Mouse (Mus musculus): ENCODE measurements around the gene Nfkb2.

The Nfkb2 gene

DNA sequence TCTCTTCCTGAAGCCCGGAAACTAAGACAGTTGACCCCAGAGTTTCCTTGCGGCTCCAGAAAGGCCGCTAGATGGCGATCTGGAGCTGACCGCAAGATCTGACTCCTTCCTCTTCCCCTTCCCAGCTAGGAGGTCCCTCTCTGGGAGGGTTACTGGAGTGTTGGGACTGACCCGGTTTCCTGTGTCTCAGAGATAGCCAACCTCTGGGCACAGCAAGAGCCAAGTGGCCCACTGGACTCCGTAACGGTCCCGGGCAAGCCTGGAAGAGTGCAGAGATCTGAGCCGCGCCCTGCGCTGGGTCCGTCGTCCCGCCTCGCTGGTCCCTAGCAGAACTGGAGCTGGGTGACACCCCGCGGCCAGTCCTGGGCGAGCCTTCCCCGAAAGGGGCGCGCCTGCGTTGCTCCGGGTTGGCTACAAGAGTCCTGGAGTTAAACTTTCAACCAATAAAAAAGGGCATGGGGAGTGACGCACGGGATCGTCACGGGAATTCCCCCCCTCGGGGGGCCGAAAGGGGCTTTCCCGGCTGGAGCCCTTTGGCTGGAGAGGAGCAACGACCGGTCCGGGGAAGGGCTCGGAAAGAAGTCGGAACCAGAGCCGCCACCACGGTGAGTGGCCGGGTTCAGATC is at the start of gene Nfkb2:
TSS of gene Nfkb2 (plus strand) at position 105 of the 626 bp plus-strand sequence.
- peak; percentile 97 to 99 for DNase-seq (ENCODE audit: inconsistent age in 2 of 2, low spot score in 1 of 2)

DNA sequence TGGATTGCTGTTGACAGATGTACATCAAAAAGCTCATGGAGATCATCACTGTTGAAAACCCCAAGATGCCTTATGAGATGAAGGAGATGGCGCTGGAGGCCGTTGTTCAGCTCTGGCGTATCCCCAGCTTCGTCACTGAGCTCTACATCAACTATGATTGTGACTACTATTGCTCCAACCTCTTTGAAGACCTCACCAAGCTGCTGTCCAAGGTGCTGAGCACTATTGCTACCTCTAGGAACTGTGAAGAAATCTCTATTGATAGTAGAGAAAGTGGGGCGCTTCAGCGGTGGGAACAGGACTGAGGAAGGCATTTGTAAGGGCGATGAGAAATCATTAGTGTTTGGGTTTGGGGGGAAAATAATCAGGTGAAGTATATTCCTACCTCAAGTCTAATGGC is 39.4 kb upstream of the Nfkb2 start:
- DNase-seq (ENCODE audit: inconsistent age in 2 of 2, low spot score in 1 of 2), result no peak

DNA sequence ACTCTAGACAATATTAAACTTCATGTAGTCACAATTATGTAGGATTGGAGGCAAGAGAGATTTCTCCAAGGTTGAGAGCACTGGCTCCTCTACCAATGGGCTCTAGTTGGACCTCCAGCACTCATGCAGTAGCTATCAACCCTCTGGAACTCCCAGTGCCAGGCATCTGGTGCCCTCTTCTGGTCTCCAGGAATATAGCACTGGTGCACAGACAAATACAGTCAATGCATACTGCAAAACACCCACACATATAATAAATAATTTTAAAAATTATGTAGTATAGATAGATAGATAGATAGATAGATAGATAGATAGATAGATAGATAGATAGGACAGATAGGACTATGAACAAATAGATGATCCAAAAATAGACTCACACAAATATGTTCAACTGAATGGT is 28.8 kb upstream of the Nfkb2 start:
- peak in 1 of 2 experiments; percentile 61 for DNase-seq (ENCODE audit: inconsistent age in 2 of 2, low spot score in 1 of 2)

DNA sequence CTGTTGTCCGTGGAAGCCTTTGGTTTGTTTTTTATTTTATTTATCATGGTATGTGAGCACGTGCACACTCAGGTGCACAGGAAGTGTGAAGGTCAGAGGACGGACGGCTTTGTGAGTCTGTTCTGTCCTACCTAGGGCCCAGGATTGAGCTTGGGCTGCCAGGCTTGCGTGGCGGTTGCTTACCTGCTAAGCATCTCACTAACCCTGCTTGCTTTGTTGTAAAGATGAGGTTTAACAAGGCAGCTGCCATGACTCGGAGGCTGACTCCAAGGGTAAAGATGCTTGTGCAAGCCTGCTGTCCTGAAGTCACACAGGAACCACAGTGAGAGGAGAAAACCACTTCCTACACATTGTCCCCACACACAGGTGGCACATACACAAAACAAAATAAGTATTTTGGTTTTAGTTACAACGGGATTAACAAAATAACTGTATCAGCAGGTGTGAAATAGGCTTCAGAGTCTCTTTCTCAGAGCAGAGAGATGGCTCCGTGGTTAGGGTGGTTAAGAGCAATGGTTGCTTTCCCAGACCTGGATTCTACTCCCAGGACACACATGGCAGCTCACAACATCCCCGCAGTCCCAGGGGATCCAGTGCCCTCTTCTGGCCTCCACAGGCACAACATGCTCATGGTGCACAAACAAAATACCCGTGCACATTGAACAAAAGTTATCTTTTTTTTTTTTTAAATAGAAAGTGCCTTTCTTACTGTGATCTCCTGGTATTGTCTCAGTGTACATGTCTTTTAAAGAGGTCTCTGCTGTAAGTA is 21.9 kb upstream of the Nfkb2 start:
- DNase-seq (ENCODE audit: inconsistent age in 2 of 2, low spot score in 1 of 2), result no peak

DNA sequence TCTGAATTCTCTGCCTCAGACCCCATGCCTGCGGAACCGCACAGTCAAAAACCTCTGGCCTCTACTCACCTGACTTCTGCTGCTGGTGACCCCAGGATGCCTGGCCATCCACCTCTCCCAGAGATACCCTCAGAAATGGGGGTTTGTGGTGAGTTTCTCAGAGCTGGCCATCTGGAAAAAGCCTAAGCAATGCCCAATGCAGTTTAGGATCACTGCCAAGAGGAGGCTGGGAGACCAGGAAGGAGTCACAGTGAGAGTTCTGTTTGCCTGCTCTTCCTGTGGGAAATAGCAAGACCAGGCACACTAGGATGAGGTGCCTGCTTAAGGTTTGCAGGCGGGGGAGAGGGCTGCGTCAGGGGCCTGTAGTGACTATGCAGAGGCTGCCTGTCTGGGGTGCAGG is 19.4 kb upstream of the Nfkb2 start:
- no peak for DNase-seq (ENCODE audit: inconsistent age in 2 of 2, low spot score in 1 of 2)

DNA sequence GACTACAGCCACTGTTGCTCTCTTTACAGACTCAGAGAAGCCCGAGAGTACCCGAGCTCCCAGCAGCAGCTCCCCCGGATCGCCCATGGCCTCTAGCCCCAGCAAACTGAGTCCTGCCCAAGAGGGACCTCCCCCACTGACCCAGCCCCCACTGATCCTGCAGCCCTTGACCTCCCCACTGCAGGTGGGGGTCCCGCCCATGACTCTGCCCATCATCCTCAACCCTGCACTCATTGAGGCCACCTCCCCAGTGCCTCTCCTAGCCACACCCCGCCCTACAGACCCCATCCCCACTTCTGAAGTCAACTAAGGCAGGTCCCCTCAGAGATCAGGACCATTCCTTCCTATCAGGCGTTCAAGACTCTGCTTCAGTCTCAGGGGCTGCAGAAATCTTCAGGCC is 18.5 kb upstream of the Nfkb2 start:
- no peak for DNase-seq (ENCODE audit: inconsistent age in 2 of 2, low spot score in 1 of 2)

DNA sequence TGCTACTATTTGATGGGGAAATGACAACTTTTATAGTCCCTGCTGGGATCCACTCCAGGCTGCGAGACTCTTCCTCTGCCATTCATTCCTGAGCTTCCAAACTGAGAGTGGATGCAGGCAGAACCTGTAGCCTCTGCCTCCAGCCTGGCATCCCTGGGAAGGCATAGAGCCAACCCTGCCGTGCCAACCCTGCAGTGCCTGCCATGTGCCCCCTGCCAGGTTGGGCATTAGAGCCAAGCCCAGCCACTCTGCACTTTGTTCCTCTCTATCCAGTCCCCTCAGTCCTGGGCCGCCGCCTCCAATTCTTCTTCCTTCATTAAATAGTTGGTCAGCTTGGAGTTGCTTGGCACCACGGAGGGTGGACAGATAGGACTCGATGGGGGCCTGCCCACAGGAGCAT is 18.1 kb upstream of the Nfkb2 start:
- no peak for DNase-seq (ENCODE audit: inconsistent age in 2 of 2, low spot score in 1 of 2)

DNA sequence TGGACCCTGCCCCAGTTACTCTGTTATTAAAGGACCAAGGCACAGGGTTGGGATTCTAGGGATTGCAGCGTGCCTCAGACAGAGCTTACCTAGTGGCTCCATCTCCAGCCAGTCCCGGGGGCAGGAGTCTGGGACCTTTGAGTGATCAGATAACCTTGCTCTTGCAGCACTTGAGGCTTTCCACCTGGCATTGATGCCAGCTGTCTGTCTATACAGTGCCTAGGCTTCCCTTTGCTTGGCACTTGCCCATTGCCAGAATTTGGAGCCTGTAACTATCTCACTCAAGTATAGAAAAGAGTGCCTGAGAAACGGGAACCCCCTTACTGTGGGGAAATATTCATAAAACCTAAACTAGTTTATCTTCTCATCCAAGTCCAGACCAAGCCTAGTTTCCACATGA is 17.2 kb upstream of the Nfkb2 start:
- no peak for DNase-seq (ENCODE audit: inconsistent age in 2 of 2, low spot score in 1 of 2)

DNA sequence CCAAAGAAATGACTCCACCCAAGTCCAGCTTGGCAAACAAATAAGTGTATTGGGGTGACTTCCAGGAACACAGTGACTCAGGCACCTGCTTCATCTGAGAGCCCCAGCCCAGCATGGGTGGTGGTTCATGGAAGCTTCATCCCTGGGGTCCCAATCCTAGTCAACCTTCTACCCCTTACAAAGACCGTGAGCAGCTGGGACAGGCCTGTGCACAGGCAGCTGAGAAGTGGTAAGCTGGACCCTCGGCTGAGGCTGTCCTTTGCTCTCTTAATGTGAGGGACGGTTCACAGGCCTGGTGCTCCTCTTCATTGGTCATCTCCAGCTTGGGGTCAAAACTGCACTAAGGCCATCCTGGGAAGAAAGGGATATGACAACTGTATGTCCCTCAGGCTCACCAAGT is 16.6 kb upstream of the Nfkb2 start:
- DNase-seq (ENCODE audit: inconsistent age in 2 of 2, low spot score in 1 of 2), result no peak

DNA sequence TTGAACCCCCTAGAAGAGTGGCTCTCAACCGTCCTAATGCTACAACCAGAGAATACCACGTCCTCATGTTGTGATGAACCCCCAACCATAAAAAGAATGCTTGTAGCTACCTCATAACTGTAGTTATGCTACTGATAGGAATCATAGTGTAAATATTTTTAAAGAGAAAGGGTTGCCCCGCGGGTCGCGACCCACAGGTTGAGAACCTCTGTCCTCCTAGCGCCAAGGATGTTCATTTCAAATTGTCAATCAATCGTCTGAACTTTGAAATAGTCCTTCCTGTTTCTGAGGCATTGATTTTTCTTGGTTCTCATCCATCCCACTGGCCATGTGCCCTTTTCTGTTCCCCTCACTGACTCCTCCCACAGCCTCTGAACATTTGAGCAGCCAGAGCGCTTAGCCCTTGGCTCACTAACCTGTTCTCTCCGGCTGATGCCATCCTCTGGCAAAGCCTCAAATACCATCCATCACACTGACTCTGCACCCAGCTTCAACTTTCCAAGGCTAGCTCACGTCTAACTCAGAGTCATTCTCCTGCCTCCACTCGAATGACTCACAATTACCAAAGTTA is 13.5 kb upstream of the Nfkb2 start:
- DNase-seq (ENCODE audit: inconsistent age in 2 of 2, low spot score in 1 of 2), result peak; percentile 18 to 60

DNA sequence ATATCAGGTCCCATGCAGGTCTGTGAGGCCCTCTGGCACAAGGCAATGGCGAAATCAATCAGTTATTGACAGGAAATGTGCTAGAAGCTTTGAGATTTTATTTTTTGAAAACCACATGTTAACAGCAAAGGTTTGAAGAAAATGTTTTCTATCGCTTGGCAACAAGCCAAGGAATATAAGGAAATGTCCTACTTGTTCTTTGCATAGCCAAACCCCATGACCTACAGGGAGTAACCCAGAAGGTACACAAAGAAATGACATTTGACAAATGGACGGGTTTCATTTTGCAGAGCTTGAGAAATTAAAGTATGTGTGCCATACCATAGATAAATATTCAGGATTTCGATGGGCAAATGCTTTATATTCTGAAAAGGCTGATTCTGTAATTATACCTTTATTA is 7.2 kb upstream of the Nfkb2 start:
- no peak for DNase-seq (ENCODE audit: inconsistent age in 2 of 2, low spot score in 1 of 2)

DNA sequence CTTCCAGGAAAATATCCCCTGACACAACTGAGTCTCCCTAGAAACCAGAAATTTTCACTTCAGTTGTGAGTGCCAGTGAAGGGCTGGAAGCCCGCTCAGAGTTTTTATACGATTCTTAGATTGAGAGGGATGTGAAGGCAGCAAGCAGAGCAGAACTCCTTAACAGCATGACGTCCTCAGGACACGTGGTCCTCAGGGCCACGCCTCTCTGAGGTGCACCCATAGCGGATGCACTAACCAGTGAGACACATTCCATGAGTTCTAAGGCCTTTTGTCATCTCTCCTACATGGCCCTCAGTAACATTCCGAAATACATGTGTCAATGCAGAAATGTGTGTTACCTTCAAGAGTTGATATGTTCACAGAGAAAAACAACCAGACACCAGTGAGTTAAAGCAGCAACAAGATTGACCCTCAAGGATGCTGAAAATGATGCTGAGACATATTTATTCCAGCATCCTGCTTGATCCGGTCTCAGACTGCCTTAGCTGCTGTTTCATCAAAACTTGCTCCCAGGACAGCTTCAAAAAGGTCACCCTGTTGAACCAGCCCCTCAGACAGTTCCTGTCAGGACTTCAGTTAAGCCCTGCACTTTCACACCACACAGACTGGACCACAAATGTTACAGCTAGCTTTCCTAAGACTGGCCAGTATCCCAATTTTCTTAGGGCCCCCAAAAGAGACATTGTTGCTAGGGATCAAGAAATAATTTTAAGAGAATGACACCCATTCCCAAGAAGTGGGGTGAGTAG is 3.6 kb upstream of the Nfkb2 start:
- DNase-seq (ENCODE audit: inconsistent age in 2 of 2, low spot score in 1 of 2), result peak in 1 of 2 experiments; percentile 2

DNA sequence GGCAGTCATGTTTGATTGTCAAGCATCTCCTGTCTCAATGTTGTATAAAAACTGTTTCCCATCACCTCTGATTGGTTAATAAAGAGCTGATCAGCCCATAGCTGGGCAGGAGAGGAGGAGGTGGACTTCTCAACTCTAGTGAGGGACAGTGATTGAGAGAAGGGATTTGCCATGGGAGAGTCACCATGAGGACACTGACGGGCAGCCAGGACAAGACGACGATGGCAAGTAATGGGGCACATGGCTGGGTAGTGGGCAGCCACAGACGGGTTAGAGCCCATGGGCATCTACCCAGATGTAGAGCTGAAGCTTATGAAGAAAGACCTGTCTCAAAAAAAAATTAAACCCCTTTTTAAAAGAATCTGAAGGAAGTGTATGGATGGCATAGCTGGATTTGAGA is 1.6 kb upstream of the Nfkb2 start:
- peak in 1 of 2 experiments; percentile 3 for DNase-seq (ENCODE audit: inconsistent age in 2 of 2, low spot score in 1 of 2)

DNA sequence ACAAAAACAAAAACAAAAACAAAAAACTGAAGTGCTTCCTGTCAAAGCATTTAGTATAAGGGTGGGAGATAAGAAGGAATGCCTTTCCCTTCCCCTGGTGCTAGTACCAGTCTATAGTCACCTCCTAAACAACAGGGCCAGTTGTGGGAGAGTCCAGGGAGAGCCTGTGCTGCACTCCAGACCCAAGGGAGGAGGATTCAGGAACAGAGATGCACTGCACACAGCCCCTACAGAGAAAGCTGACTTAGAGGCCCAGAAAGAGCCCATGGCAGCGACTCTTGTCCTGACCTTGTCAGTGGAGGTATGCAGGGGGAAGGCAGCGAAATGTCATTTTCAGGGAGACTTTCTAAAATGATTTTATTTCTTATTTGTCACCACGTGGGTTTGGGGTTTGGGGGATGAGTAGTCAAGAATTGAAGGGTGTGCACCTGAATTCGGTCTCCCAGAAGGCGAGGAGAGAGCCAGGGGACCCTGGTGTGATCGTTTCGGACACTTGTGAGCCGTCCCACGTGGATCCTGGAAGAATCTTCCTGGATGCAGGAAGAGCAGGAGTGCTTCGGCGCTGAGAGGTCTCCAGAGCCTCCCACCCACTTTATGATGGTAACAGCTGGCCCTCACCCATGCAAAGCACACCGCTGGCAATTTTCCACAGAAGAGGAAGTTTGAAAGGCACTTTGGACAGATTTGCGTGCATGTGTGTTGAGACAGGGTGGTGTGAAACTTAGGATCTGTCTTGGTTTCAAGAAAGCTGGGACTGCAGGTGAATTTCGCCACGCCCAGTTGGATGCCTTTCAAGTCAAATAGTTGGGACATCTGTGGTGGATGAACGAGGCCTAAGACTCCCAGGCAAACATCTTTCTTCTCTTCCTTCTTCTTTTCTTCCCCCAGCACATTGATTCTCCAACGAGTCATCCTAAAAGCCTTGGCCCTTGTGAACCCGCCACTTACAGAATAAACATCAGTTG is 587 bp upstream of the Nfkb2 start:
- peak; percentile 22 to 25 for DNase-seq (ENCODE audit: inconsistent age in 2 of 2, low spot score in 1 of 2)

DNA sequence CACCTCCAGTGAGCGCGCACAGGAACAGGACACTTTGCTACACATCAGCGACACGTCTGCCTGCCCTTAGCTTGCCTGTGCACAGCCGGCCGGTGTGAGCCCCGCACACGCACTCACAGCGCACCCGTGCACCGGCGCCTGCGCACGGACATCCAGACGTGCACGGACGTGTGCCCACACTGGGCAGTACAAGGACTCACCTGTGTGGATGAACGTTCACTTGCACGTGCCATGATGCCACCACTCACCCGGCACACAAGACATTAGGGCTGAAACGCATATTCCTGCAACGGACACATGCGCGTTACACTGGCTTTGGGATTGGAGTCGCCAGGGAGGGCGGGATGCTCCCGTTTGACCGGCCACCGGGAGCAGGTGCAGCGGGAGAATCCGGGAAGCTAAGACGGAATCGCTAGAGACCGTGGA is 801 bp downstream of the Nfkb2 start:
- no peak for DNase-seq (ENCODE audit: inconsistent age in 2 of 2, low spot score in 1 of 2)

DNA sequence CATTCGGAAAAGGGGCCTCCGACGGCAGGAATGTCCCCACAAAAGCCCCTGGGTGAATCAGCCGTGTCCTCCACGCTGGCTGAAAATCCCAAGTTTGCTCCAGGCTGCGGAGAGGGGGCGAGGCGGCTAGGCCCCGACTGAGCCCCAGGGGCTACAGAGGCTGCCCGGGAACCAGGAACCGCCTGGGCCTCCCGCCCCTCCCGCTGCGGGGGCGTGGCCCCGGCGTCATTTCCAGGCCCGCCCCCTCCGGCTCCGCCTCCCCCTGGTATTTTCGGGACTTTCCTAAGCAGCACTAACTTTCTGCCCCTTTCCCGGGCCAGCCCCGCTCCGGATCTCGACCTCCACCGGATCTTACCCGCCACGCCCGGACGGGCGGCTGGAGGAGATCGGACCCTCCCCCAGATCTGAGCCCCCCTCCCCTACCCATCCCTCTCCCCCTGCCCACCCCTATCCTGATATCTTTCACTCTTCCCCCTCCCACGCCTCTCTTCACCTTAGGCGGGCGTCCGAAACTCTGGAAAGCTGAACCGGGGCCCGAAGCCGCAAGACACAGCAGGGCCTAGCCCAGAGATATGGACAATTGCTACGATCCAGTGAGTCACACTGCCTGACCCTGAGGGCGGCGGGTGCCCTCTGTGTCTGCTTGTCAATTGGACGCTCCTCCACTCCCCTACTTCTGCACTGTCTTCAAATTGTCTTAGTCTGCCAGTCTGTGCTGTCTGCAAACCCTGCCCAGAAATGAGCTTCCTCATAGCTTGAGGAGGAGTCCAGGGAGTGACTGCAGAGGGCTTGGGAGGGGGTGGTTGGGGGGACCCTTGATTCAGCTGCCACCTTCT is 1.5 kb downstream of the Nfkb2 start:
- DNase-seq (ENCODE audit: inconsistent age in 2 of 2, low spot score in 1 of 2), result peak; percentile 92 to 97

DNA sequence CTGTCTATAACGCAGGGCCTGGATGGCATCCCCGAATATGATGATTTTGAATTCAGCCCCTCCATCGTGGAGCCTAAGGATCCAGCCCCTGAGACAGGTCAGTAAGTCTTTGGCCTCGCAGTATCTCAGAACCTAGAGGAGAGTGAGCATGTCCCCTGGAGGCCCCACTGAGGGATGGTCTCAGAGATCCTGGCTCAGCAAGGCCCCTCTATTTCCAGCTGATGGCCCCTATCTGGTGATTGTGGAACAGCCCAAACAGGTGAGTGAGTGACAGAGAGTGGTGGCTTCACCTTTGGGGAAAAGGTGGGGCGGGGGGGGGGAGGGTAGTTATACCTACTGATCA is 2.1 kb downstream of the Nfkb2 start:
- peak in 1 of 2 experiments; percentile 18 for DNase-seq (ENCODE audit: inconsistent age in 2 of 2, low spot score in 1 of 2)

DNA sequence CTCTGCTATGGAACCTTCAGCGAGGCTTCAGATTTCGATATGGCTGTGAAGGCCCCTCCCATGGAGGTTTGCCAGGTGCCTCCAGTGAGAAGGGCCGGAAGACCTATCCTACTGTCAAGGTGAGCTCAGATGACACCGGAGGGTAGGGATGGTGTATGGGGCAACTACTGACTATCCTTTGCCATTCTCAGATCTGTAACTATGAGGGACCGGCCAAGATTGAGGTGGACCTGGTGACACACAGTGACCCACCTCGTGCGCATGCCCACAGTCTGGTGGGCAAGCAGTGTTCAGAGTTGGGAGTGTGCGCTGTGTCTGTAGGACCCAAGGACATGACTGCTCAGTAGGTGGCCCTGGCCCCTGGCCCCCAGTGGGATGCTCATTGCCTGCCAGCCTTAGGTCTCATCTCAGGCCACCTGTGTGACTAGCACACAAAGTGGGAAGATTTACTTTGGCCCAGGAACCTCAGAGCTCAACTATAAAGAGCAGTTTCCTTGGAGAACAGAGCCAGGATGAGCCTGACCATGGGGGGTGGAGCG is 2.7 kb downstream of the Nfkb2 start:
- DNase-seq (ENCODE audit: inconsistent age in 2 of 2, low spot score in 1 of 2), result peak; percentile 23 to 28

DNA sequence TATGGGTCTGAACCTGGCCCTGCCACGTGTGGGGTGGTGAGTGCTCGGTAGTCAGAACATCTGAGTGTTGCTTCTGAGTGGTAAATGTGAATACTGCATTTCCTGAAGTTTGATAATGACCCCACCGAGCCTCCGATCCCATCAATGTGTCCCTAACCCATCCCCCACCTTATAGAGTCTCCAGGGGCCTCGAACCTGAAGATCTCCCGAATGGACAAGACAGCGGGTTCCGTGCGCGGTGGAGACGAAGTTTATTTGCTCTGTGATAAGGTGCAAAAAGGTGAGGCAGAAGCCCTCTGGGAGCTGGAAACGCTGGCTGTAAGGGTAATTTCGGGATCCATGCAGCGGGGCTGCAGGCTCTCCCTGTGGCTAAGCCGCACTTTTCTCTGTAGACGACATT is 3.7 kb downstream of the Nfkb2 start:
- DNase-seq (ENCODE audit: inconsistent age in 2 of 2, low spot score in 1 of 2), result peak; percentile 9 to 34
